Mouse (Mus musculus): ENCODE measurements around the gene Spin1.
"Not testable (repeated sequence)": the region's sequence is repeated elsewhere in the genome, so short reads cannot be mapped to it uniquely, and the experiment has no call there.

Spin1 gene

GRCm38 (mm10) chr13:51100233-51101015 is at the start of gene Spin1:
Spin1 (plus strand) TSS chr13:51100880.
- peak; percentile 67 to 70 for DNase-seq (ENCODE audit: low spot score in 2 of 2)

DNA sequence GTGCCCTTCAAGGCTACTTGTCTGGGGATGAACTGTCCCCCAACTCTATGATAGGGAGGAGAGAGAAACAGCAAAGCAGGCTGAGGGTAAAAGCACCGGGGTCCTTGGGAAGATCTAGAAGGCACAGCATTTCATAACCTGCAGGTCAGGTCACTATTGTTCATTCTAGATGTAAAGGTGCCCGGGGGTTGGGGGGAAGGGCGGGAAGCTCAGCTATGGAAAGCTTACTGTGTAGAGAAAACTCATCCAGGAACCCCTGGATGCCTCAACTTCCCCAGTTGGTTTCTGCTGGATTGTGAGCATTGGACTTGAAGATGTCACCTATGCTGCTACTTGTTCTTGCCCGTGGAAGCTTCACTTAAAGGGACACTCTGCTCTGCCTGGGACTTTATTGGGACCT is 49.7 kb upstream of the Spin1 start:
- DNase-seq (ENCODE audit: low spot score in 2 of 2), result no peak

DNA sequence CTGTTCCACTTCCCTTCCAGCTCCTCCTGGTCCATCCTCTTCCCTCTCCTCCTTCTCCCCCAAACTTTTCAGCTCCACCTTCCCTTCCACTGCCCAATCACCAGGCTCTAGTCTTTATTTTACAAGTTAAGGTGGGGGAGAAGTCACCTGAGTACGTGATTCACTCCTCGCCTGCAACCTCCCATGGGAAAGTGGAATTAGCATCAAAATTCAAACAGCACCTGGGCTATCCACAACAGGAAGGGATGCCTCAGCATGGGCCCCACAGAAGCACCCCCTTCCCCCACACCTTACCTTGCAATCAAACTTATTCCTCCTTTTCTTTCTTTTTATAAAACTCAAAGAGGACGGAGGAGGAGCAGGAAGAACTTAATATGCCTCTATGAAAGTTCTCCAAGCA is 48.3 kb upstream of the Spin1 start:
- DNase-seq (ENCODE audit: low spot score in 2 of 2), result no peak

- DNase-seq (ENCODE audit: low spot score in 2 of 2), result no peak
These were observed 37.7 kb upstream of the Spin1 start for GRCm38 (mm10) chr13:51063024-51063423.

- DNase-seq (ENCODE audit: low spot score in 2 of 2), result no peak
These were observed 37.0 kb upstream of the Spin1 start for GRCm38 (mm10) chr13:51063721-51064120.

DNA sequence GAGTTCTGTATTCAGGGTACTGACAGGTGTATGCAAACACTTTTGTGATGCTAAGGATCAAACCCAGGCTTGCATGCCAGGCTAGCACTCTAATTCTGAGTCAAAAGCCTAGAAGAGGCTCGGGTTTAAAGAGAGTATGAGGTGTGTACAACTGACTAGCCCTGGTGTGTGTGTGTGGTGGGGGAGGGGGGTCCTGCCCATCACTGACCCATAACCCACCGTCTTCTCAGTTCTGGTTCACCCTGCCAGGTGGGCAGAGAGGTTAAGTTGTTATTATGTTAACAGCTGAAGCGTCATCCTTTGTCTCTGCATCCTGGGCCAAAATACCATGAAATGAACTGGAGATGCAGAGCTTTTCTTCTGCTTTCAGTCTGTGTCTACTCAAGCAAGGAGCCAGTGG is 36.3 kb upstream of the Spin1 start:
- DNase-seq (ENCODE audit: low spot score in 2 of 2), result no peak

- DNase-seq (ENCODE audit: low spot score in 2 of 2), result no peak
These were observed 29.5 kb upstream of the Spin1 start for GRCm38 (mm10) chr13:51071063-51071680.

DNA sequence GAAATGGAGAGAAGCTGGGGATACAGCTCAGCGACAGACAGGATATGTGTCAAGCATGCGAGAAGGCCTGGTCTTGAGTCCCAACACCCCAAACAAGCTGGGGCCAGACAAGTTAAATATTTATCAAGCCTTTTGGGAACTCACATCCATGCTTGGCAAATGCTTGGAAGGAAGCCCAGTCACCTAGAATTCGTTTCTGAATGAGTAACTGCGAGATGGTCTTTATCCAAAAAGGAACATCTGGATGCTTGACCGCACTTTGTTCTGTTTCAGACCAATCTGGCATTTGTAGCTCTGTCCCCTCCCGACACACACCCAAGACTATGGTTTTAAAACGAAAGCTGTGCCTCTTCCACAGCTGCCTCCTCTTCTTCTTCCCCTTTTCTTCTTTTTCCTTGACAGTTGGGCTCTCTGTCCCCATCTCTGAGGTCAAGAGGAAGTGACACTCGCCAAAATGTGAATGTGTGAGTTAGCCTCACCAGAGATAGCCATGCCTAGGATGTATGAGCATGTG is 28.9 kb upstream of the Spin1 start:
- no peak for DNase-seq (ENCODE audit: low spot score in 2 of 2)

- DNase-seq (ENCODE audit: low spot score in 2 of 2), result no peak
These were observed 27.5 kb upstream of the Spin1 start for GRCm38 (mm10) chr13:51072917-51073843.

DNA sequence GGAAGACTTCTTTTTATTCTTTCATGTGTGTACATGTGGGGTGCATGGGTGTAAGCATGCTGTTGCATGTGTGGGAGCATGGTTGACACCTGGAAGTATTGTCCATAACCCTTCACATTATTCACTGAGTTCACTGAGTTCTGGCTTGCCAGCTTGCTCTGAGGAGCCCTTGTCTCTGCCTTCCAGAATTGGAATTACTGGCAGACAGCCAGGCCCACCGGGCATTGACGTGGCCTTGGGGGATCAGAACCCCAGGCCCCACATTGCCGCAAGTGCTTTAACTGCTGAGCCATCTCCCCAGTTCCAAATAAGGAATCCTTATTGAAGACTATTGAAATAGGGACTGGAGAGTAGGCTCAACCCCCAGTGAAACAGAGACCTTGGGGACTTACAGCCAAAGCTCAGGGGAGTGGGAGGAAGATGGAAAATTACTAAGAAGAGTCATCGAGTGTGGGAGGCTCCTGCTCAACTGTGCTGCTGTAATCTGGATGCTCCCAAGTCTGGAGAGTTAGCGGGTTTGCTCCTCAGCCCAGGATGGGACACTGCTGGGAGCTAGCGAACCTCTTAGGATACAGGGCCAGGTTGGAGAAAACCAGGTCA is 26.5 kb upstream of the Spin1 start:
- DNase-seq (ENCODE audit: low spot score in 2 of 2), result no peak

GRCm38 (mm10) chr13:51076191-51076590 is 24.5 kb upstream of the Spin1 start:
- DNase-seq (ENCODE audit: low spot score in 2 of 2), result not testable (repeated sequence)

- not testable (repeated sequence) for DNase-seq (ENCODE audit: low spot score in 2 of 2)
These were observed 22.1 kb upstream of the Spin1 start for GRCm38 (mm10) chr13:51078586-51078985.

DNA sequence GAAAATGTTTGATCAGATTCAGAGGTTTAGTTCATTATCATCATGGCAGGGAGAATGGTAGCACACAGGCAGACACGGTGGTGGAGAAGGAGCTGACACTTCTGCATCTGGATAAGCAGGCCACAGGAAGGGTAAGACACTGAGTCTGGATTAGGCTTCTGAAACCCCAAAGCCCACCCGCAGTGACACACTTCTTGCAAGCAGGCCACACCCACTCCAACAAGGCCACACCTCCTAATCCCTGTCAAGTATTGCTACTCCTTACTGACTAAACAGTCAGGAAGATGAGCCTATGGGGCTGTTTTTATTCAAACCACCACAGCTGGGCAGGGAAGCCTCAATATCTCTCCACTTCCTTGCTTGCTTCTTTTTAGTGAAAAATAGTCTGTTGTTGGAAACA is 19.9 kb upstream of the Spin1 start:
- no peak for DNase-seq (ENCODE audit: low spot score in 2 of 2)

GRCm38 (mm10) chr13:51084241-51084640 is 16.4 kb upstream of the Spin1 start:
- DNase-seq (ENCODE audit: low spot score in 2 of 2), result no peak

- no peak for DNase-seq (ENCODE audit: low spot score in 2 of 2)
These were observed 14.7 kb upstream of the Spin1 start for GRCm38 (mm10) chr13:51085941-51086340.

DNA sequence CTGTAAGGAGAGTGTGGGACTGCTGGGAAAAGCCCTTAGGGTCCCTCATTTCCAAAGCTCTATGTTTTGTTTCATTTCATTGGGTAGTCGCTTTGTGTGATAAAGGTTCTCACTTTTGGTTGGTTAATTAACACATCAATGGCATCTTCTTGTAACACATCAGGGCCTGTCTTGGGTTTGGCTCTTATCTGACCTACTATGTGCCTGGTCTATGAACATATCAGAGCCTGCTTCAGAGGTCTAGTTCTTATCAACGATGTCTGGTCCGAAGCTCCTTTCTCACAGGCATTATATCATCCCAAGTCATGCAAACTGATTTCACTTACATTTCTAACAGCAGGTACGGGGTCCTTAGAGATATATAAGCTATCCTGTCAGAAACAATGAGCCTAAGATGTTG is 13.4 kb upstream of the Spin1 start:
- no peak for DNase-seq (ENCODE audit: low spot score in 2 of 2)

- DNase-seq (ENCODE audit: low spot score in 2 of 2), result no peak
These were observed 12.5 kb upstream of the Spin1 start for GRCm38 (mm10) chr13:51088207-51088606.

GRCm38 (mm10) chr13:51089058-51089457 is 11.6 kb upstream of the Spin1 start:
- DNase-seq (ENCODE audit: low spot score in 2 of 2), result no peak

DNA sequence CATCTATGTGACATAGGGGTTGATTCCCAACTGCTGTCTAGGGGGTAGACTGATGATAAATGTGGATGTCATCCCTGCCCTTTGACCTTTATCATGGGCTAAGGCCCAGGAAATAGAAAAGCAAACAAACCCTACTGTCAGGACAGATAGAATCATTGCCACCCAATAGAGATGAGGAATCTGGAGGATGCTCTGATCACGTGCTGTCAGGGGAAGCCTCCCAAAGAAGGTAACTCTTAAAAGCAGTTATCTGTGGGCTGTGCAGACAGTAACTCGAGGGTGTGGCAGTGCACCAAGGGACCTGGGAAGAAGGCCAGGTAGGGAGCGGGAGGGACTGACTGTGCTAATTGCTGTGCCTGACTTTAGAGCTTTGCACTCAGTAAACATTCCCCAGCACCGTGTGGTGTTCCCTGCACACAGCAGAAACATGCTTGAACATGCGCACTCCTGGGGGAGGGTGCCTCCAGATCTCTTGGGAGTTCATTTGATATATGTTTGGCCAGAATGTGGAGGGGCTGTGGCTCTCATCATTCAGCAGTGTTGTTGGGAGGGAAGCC is 10.5 kb upstream of the Spin1 start:
- no peak for DNase-seq (ENCODE audit: low spot score in 2 of 2)

DNA sequence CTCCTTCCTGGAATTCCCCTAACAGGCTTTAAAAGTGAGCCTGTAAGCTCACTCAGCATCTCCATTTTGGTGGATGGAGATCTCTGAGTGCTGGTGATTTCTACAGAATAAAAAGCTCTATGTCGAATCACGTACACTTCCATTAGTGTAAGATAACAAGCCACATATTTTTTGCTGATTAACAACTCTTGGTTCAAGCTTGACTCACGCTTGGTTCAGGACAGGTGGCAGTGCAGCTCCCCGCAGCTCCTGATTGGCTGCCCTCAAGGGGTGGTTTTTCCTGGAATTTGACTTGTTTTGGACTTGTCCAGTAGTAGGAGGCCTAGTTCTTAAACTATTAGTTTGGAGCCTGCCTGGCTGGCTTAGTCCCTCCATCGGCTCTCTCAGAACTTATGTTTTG is 7.2 kb upstream of the Spin1 start:
- DNase-seq (ENCODE audit: low spot score in 2 of 2), result no peak

Data from frontal cortex, postnatal 14 days (tissue).